Mouse (Mus musculus): ENCODE measurements around the gene Ccdc155.
"Not testable (repeated sequence)": the region's sequence is repeated elsewhere in the genome, so short reads cannot be mapped to it uniquely, and the experiment has no call there.

Ccdc155 gene

GRCm38 (mm10) chr7:45189600-45189999 lies 15.1 kb downstream of the Ccdc155 start:
- DNase-seq, result no peak

DNA sequence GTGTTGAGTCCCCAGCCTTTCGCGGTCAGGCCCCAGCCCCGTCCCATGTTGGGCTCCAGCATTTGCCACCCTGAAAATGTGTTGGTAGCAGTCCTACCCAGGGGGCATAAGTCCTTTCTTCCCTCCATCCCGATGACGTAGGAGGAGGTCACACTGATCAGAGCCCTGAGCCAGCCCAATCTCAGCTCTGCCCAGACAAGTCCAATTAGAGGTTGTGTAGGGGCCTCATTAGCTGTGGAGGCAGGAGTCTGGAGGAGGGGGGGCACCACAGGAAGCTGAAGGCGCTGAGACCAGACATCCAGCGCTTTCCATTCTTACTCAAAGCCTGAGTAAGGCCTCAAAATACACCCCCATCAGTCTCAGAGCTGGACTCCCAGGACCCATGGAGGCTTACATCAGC lies 18.8 kb downstream of the Ccdc155 start:
- peak; percentile 77 for DNase-seq

DNA sequence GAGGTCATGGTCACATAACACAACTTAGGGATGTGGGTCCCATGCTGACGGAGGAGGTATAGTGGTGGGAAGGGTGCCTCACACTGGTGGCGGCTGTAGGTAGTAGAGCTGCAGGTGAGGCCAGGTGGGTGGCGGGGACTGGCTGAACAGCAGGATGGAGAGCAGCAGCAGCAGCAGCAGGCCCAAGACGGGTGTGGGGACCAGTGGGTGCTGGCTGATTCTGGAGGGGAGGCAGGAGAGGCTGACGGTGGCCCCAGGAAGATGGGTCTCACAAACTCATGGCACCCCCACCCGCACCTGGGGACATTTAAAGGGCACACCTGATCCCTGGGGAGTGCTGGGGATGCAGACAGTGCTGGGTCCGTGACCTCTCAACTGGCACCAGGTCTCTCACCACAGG lies 21.0 kb downstream of the Ccdc155 start:
- DNase-seq, result no peak

GRCm38 (mm10) chr7:45182606-45183005 lies 22.1 kb downstream of the Ccdc155 start:
- DNase-seq, result no peak

DNA sequence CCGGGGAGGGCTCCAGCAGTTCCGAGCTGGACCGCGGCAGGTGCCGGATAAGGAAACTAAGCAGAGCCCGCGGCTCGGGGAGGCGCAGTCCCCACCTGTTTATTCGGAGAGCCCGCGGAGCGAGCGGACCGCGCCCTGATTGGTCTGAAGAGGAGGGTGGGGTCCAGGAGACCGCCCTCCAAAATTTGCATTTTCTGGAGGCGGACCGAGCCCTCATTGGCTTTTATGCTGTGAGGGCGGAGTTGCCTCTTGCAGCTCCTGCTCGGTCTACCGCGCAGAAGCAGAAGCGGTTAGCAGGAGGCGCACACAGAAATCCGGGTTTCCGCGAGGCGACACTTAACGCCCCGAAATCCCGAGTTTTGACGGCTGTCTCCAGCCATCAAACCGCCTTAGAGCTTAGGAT lies 22.5 kb downstream of the Ccdc155 start:
- peak; percentile 95 for DNase-seq

DNA sequence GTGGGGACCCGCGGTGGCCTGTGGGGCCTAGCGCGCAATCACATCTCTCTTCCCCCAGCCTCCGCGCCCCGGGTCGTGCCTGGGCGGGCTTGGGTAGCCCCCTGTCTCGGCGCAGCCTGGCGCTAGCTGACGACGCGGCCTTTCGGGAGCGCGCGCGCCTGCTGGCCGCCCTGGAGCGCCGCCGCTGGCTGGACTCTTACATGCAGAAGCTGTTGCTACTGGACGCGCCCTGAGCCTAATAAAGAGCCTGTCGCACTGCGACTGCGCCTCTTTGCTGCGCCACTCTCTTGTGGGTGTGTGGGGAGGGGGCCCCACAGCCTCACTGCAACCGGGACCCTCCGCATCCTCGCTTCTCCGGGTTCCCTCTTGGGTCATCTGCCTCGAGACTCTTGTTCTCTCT lies 23.2 kb downstream of the Ccdc155 start:
- peak; percentile 81 for DNase-seq

DNA sequence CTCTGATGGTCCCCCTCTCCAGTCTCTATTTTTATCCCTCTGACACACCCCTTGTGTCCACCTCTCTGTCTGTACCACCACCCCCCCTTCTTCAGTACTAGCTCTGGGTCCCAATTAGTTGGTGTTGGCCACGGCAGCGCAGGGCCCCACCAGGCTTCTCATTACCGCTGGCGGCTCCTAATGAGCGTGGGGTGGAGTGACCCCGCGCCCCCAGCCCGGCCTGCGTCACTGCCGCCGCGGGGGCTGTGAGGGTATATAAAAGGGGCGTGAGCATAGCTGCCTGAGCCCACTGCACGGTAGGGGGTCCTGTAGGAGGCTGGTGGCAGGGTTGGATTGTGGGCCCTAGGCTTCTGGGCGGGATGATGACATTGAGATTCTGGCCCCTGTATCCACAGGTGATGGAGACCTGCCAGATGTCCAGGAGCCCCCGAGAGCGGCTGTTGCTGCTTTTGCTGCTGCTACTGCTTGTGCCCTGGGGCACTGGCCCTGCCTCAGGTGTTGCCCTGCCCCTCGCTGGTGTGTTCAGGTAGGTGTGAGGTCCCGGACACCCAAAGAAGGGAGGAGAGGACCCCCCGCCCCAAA lies 23.7 kb downstream of the Ccdc155 start, which contains the start of gene Pth2:
Gene Pth2, plus strand, starts transcription at position 100 of the 582 bp plus-strand sequence.
- DNase-seq, result peak; percentile 83

DNA sequence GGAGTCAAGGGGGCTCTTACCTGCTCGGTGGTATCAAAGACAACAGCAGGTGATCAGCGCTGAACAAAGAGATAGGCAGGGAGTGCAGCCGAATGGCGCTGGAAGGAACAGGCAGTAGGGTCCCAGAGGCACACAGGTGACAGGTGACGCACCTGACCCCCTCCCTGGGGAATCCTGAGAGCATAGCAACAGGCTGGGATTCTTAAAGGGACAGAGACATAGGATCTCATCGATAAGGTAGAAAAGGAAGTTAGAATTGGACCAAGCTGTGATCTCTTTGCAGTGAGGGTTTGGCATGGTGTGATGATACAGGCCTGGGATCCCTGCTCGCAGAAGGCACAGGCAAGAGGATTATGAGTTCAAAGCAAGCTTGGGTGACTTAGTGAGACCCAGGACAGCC lies 25.2 kb downstream of the Ccdc155 start, which contains the start of gene Gfy:
Gene Gfy, minus strand, starts transcription at position 101 of the 400 bp plus-strand sequence.
- DNase-seq, result no peak

GRCm38 (mm10) chr7:45178550-45178949 lies 26.1 kb downstream of the Ccdc155 start:
- DNase-seq, result no peak

- DNase-seq, result no peak
Measured at GRCm38 (mm10) chr7:45176356-45176755, 28.3 kb downstream of the Ccdc155 start.

GRCm38 (mm10) chr7:45175929-45176328 lies 28.8 kb downstream of the Ccdc155 start:
- DNase-seq, result no peak

GRCm38 (mm10) chr7:45175398-45175797 lies 29.3 kb downstream of the Ccdc155 start:
- DNase-seq, result no peak

GRCm38 (mm10) chr7:45174567-45175280 lies 30.0 kb downstream of the Ccdc155 start:
- DNase-seq, result peak; percentile 67

DNA sequence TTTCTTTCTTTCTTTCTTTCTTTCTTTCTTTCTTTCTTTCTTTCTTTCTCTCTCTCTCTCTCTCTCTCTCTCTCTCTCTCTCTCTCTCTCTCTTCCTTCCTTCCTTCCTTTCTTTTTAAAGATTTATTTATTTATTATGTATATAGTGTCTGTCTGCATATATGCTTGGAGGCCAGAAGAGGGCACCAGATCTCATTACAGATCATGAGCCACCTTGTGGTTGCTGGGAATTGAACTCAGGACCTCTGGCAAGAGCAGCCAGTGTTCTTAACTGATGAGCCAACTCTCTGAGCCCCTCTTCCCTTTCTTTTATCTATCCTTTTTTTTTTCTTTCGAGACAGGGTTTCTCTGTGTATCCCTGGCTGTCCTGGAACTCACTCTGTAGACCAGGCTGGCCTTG lies 30.9 kb downstream of the Ccdc155 start:
- DNase-seq, result not testable (repeated sequence)

DNA sequence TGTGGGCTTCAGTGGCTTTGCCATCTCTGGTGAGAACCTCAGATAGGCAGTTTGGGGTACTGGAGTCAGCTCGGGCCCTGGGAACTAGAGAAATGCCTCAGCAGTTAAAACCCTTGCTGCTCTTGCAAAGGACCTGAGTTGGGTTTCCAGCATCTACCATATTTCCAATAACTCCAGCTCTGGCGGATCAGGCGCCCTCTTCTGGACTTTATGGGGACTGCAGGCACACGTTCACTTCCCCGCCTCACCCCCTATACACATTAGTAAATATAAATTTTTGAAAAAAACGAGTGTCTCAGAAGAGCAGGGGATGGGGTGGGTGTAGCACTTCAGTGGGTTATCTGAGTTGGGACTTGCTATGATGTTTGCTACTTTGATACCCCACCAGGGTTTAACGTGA lies 31.7 kb downstream of the Ccdc155 start:
- DNase-seq, result no peak

DNA sequence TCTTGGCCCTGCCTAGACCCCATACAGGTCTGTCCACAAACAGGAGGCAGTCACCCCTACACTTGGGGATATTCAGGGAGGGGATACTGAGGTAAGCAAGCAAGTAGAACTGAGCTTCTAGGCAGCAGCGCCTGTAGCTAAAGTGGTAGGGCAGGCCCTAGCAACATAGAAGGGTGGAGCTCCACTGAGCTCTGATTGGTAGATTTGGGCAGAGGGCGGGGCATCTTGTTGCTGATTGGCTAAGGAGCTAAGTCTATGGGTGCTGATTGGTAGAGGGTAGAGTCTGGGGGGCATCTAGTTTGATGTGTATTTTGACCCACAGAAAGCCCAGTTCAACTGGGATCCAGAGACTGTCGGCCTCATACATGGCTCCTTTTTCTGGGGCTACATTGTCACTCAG lies 35.2 kb downstream of the Ccdc155 start:
- no peak for DNase-seq

GRCm38 (mm10) chr7:45168656-45169055 lies 36.0 kb downstream of the Ccdc155 start:
- DNase-seq, result no peak

GRCm38 (mm10) chr7:45167761-45168445 lies 36.8 kb downstream of the Ccdc155 start:
- DNase-seq, result peak; percentile 64

DNA sequence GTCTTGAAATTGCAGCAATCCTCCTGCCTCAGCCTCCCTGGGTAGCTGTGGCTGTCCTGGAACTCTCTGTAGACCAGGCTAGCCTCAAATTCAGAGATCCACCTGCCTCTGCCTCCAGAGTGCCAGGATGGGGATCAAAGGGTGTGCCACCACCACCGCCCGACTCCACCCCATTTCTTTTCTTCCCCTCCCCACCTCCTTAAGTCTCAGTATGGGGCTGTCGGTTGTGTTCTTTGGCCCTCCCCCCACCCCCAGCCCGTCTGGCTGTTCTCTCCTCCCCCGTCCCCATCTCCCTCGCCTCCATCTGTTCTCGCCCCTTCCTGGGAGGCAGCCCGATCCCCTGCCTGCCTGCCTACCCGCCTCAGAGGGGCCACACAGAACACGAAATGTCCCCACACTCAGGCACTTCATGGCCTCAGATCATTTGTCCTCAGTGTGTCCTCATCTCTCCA lies 37.7 kb downstream of the Ccdc155 start:
- no peak for DNase-seq

- no peak for DNase-seq
Measured at GRCm38 (mm10) chr7:45165701-45166100, 39.0 kb downstream of the Ccdc155 start.

DNA sequence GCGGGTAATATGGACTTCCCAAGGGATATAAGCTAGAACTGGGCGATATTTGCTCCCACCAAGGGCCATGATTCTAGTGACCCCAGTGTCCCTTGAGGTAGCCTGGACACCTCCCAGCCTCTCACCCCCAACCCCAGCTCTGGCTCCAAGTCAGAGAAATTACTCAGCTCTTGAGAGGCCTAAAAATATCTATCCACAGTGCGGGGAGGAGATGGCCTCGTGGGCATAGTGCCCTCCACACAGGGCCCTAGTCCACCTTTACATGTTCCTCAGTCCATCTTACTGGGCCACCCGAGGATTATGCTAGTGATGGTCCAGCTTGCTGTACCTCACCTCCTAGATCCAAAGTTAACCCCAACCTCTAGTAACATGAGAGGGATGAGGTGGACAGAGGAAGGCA lies 39.9 kb downstream of the Ccdc155 start:
- no peak for DNase-seq

- DNase-seq, result peak; percentile 63
Measured at GRCm38 (mm10) chr7:45163735-45164490, 40.8 kb downstream of the Ccdc155 start, which contains the start of gene Slc17a7. TSS of gene Slc17a7 (plus strand) at chr7:45163949.

DNA sequence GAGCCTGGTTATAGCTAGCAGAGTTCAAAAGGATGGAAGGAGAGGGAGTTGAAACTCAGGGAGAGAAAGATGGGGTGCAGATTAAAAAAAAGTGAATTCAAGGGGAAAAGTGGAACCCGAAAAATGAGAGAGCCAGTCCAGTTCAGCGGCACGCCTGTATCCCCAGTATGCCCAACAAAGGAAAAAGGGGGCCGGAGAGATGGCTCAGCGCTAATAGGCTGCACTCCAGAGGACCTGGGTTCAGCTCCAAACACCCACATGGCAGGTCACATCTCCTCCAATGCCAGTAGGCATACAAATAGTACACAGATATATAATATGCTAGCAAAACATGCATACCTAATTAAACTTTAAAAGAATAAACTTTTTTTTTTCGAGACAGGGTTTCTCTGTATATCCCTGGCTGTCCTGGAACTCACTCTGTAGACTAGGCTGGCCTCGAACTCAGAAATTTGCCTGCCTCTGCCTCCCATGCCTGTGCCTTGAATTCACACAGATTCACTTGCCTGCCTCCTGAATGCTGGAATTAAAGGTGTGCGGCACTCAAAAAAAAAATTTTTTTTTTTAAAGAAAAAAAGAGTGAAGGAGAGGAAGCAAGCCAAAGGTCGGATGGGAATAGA lies 41.6 kb downstream of the Ccdc155 start:
- no peak for DNase-seq
